Mouse (Mus musculus) myocyte (in vitro differentiated cells): Measurements from ENCODE around the gene Zfp207. TPM values are rescaled to one million over a fixed set of nuclear protein-coding genes. Genes with fewer than 3 reads are reported as not detected.
"Not testable (repeated sequence)": the region's sequence is repeated elsewhere in the genome, so short reads cannot be mapped to it uniquely, and the experiment has no call there.

ENCODE experiments used
- H3K27me3 ChIP-seq: one replicate; pipeline ENCODE4 v1.6.1; 2011; ENCODE audit not compliant: control insufficient read depth, insufficient read depth, insufficient read length
- H3K36me3 ChIP-seq: one replicate; pipeline ENCODE4 v1.6.1; 2011; ENCODE audit not compliant: control insufficient read depth, insufficient read depth
- H3K4me2 ChIP-seq: one replicate; pipeline ENCODE4 v1.6.1; 2011; ENCODE audit warnings: low read depth, control low read depth
- H3K4me3 ChIP-seq: one replicate; pipeline ENCODE4 v1.5.1; 2011; ENCODE audit warnings: mild to moderate bottlenecking, control low read depth, moderate library complexity
- H3K79me2 ChIP-seq: one replicate; pipeline ENCODE4 v1.6.1; 2011; ENCODE audit not compliant: control insufficient read depth, insufficient read depth
- H3ac ChIP-seq: one replicate; pipeline ENCODE4 v1.6.1; 2011; ENCODE audit not compliant: control insufficient read depth, insufficient read length
- CEBPB ChIP-seq: IDR thresholded peaks from 2 replicates; pipeline ENCODE4 v1.6.1; 2011; ENCODE audit warnings: mild to moderate bottlenecking, moderate library complexity; ENCODE audit not compliant: poor library complexity, insufficient read depth, severe bottlenecking
- E2F4 ChIP-seq: IDR thresholded peaks from one replicate; pipeline ENCODE4 v1.6.1; 2011; ENCODE audit warnings: mild to moderate bottlenecking, control low read depth, moderate library complexity; ENCODE audit not compliant: insufficient read depth
- MAX ChIP-seq: IDR thresholded peaks from one replicate; pipeline ENCODE4 v1.6.1; 2011; ENCODE audit warnings: low read depth, mild to moderate bottlenecking, control low read depth
- MYOD1 ChIP-seq, 3 experiments: IDR thresholded peaks; one replicate each; pipeline ENCODE4 v1.6.1; 2011; ENCODE audit warnings: control low read depth in 2 of 3, low read depth in 2 of 3, mild to moderate bottlenecking in 2 of 3, moderate library complexity in 1 of 3; ENCODE audit not compliant: insufficient read length in 2 of 3, control insufficient read depth in 1 of 3
- MYOG ChIP-seq, 3 experiments: IDR thresholded peaks; one replicate each; pipeline ENCODE4 v1.6.1; 2011; ENCODE audit warnings: control low read depth in 2 of 3, low read depth in 2 of 3, mild to moderate bottlenecking in 2 of 3; ENCODE audit not compliant: insufficient read length in 2 of 3, control insufficient read depth in 1 of 3, insufficient read depth in 1 of 3
- POLR2A ChIP-seq: IDR thresholded peaks from one replicate; pipeline ENCODE4 v1.6.1; 2011; ENCODE audit warnings: low read depth, mild to moderate bottlenecking, control low read depth, moderate library complexity; ENCODE audit not compliant: insufficient read length
- POLR2AphosphoS2 ChIP-seq: IDR thresholded peaks from one replicate; pipeline ENCODE4 v1.6.1; 2011; ENCODE audit warnings: low read depth, control low read depth; ENCODE audit not compliant: insufficient read length
- REST ChIP-seq: IDR thresholded peaks from one replicate; pipeline ENCODE4 v1.6.1; 2011; ENCODE audit warnings: mild to moderate bottlenecking, control low read depth, moderate library complexity; ENCODE audit not compliant: insufficient read depth, insufficient read length
- SRF ChIP-seq: IDR thresholded peaks from one replicate; pipeline ENCODE4 v1.6.1; 2011; ENCODE audit warnings: low read depth; ENCODE audit not compliant: control insufficient read depth, insufficient read length
- TCF12 ChIP-seq: IDR thresholded peaks from one replicate; pipeline ENCODE4 v1.6.1; 2011; ENCODE audit warnings: mild to moderate bottlenecking, control low read depth; ENCODE audit not compliant: poor library complexity, insufficient read depth, severe bottlenecking
- TCF3 ChIP-seq: IDR thresholded peaks from one replicate; pipeline ENCODE4 v1.6.1; 2011; ENCODE audit warnings: low read depth, control low read depth; ENCODE audit not compliant: insufficient read length
- USF1 ChIP-seq: IDR thresholded peaks from one replicate; pipeline ENCODE4 v1.6.1; 2011; ENCODE audit warnings: low read depth, mild to moderate bottlenecking, control low read depth, moderate library complexity
- polyA plus RNA-seq: library from polyadenylated mRNA; unstranded; fragments of >200 nt; fragmentation: generic; extraction: Trizol; gene quantifications from one replicate; pipeline ENCODE4 v1.2.1, GENCODE M21; 2012; ENCODE audit warnings: missing spikeins

The Zfp207 gene
- polyA plus RNA-seq, 1 experiment = 65.6 TPM

- TF ChIP-seq POLR2A (no peak), POLR2AphosphoS2 (no peak), TCF3 (no peak), USF1 (no peak), MAX (no peak), MYOD1 (IDR thresholded peaks at IDR 0.05; ENCODE audit: control insufficient read depth in 1 of 3, insufficient read length in 2 of 3, low read depth in 2 of 3) (no peak), E2F4 (no peak), TCF12 (no peak), SRF (no peak), REST (no peak), MYOG (IDR thresholded peaks at IDR 0.05; ENCODE audit: control insufficient read depth in 1 of 3, insufficient read depth in 1 of 3, insufficient read length in 2 of 3, low read depth in 2 of 3) (no peak), CEBPB (no peak)
- H3K27me3 ChIP-seq = no peaks in the 10 kb centered on the region
- H3K4me3 ChIP-seq = no peak overlapping the region
- no peaks in the 10 kb centered on the region for H3K36me3 ChIP-seq
- no peak overlapping the region for H3ac ChIP-seq
- no peak overlapping the region for H3K4me2 ChIP-seq
- no peaks in the 10 kb centered on the region for H3K79me2 ChIP-seq
These were observed 31.1 kb upstream of the Zfp207 start for GRCm38 (mm10) chr11:80351832-80352430.

- TF ChIP-seq MAX = no peak
- Histone ChIP-seq H3K27me3 (no peaks in the 10 kb centered on the region), H3K4me2 (no peak overlapping the region)
These were observed 28.2 kb upstream of the Zfp207 start for GRCm38 (mm10) chr11:80354832-80355231.

DNA sequence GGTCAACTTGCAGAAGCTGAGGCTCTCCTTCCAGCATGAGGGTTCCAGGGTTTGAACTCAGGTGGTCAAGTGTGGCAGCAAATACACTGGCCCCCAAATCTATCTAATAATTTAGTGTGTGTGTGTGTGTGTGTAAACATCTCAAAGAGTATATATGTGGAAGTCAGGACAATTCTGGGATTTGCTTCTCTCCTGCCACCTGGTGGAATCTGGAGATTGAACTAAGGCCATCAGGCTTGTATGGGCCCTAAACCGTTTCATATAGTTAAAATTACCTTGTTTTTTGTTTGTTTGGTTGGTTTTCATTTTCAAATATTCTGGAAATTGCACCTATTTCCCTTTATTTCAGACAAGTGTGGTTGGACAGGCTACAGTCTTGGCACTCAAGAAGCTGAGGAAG lies 14.1 kb upstream of the Zfp207 start:
- no peak overlapping the region for H3K4me2 ChIP-seq
- H3K27me3 ChIP-seq = no peaks in the 10 kb centered on the region
- no peaks in the 10 kb centered on the region for H3K79me2 ChIP-seq
- H3K36me3 ChIP-seq = peaks cover 32% of the 10 kb centered on the region
- no peak overlapping the region for H3K4me3 ChIP-seq
- no peak overlapping the region for H3ac ChIP-seq
- no peak for TF ChIP-seq TCF12
- no peak for TF ChIP-seq POLR2AphosphoS2
- no peak for TF ChIP-seq CEBPB
- TF ChIP-seq SRF = no peak
- no peak for TF ChIP-seq MAX
- no peak for TF ChIP-seq POLR2A
- no peak for TF ChIP-seq TCF3
- TF ChIP-seq REST = no peak
- TF ChIP-seq E2F4 = no peak
- TF ChIP-seq MYOD1 (IDR thresholded peaks at IDR 0.05; ENCODE audit: control insufficient read depth in 1 of 3, insufficient read length in 2 of 3, low read depth in 2 of 3) = no peak
- no peak for TF ChIP-seq MYOG (IDR thresholded peaks at IDR 0.05; ENCODE audit: control insufficient read depth in 1 of 3, insufficient read depth in 1 of 3, insufficient read length in 2 of 3, low read depth in 2 of 3)
- TF ChIP-seq USF1 = no peak

More at GRCm38 (mm10) chr11:80354832-80355231, 28.2 kb upstream of the Zfp207 start:
- H3ac ChIP-seq = no peak overlapping the region
- no peak overlapping the region for H3K4me3 ChIP-seq
- no peaks in the 10 kb centered on the region for H3K36me3 ChIP-seq
- no peaks in the 10 kb centered on the region for H3K79me2 ChIP-seq

DNA sequence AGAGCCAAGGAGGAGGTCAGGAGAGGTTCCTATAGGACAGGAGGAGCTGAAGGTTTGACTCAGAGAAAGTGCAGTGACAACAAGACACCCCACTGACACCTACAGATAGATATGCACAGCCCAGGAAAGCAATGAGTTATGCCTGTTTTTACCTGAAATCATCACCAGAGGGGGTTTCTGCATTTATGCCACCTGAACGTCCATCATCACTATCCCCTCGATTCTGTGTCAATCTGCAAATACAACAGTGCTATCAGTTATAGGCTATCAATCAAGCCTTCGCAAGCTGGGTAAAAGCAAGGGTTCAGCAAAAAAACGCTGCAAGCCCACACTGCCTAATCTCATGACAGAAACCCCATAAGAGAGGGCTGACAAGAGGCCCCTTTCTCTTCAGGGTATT lies 6.4 kb upstream of the Zfp207 start:
- peaks cover 10% of the 10 kb centered on the region for H3K36me3 ChIP-seq
- H3K4me3 ChIP-seq = peak overlapping the region; percentile 77
- peaks cover 6% of the 10 kb centered on the region for H3K79me2 ChIP-seq
- no peaks in the 10 kb centered on the region for H3K27me3 ChIP-seq
- no peak overlapping the region for H3ac ChIP-seq
- H3K4me2 ChIP-seq = peak overlapping the region; percentile 88
- TF ChIP-seq CEBPB = no peak
- TF ChIP-seq TCF3 = no peak

DNA sequence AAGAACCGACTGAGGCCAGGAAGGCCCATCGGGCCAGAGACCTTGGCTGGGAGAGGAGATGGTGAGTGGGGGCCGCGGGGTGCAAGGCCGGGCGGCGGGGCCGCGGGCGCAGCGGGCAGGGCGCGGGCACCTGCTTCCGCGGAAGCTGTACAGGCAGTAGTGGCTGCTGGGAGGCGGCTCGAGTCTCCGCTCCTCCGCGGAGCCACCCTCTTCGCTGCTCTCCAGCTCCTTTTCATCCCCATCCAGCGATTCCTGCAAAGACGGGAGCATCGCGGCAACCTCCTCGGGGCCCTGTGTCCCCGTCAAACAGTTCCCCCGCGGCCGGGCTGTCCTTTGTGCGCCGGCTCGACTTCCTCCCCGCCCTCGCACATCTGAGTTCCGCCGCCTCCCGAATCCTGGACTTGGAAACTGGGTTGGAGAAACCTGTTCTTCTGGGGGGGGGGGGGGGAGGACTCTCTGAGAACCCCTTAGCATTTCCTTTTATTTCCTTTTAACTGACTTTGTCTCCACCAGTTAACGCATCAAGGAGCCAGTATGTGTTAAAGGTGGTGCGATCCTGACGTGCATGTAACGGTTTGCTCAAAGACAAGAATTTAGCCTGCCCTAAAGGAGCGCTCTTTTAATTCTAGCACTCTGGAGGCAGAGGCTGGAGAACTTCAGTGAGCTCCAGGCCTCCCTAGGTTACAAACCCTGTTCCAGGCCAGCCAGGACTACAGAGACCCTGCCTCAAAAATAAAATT lies 5.2 kb upstream of the Zfp207 start, which contains the start of gene 5730455P16Rik:
TSS of gene 5730455P16Rik (minus strand) at position 323 of the 740 bp plus-strand sequence.
- peak; percentile 68 for TF ChIP-seq POLR2AphosphoS2
- TF ChIP-seq MAX = no peak
- TF ChIP-seq MYOD1 (IDR thresholded peaks at IDR 0.05; ENCODE audit: control insufficient read depth in 1 of 3, insufficient read length in 2 of 3, low read depth in 2 of 3) = peak in 1 of 3 experiments; percentile 0
- TF ChIP-seq MYOG (IDR thresholded peaks at IDR 0.05; ENCODE audit: control insufficient read depth in 1 of 3, insufficient read depth in 1 of 3, insufficient read length in 2 of 3, low read depth in 2 of 3) = peak in 2 of 3 experiments; percentile 7 to 53
- no peak for TF ChIP-seq USF1
- no peak for TF ChIP-seq TCF12
- TF ChIP-seq POLR2A = peak; percentile 73
- Histone ChIP-seq H3K4me3 (peak within 1 kb of the TSS; percentile 77), H3K4me2 (peak within 1 kb of the TSS; percentile 88), H3K79me2 (peaks cover 6% of the 10 kb centered on the region), H3ac (peak within 1 kb of the TSS; percentile 11), H3K27me3 (no peaks in the 10 kb centered on the region), H3K36me3 (peaks cover 10% of the 10 kb centered on the region)

DNA sequence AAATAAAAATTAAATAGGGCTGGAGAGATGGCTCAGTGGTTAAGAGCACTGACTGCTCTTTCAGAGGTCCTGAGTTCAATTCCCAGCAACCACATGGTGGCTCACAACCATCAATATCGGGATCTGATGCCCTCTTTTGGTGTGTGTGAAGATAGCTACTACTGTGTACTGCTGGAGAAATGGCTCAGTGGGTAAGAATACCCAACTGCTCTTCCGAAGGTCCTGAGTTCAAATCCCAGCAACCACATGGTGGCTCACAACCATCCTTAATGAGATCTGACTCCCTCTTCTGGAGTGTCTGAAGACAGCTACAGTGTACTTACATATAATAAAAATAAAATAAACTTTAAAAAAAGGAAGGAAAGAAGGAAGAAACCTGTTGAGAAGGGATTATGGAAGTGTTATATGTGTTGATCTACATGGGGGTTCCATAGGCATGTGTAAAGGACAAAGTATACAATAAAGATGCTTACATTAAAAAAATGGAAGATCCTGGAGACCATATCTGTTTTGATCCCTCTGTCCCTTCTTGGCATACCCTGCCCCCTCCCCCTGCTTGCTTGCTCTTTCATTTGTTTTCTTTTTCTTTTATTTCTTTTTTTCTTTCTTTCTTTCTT lies 4.5 kb upstream of the Zfp207 start:
- not testable (repeated sequence) for H3K36me3 ChIP-seq
- peak overlapping the region; percentile 77 for H3K4me3 ChIP-seq

DNA sequence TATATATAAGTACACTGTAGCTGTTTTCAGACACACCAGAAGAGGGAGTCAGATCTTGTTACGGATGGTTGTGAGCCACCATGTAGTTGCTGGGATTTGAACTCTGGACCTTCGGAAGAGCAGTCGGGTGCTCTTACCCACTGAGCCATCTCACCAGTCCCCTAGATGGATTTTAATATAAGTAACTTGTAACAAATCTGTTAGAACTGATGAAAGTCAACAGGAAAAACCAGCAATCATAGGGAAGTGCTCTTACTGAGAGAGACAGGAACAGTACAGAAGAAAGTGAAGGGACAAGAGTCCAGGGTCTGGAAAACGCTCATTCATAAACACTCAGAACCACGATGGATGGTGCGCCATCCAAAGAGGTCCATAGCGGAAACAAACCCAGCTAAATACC lies 3.9 kb upstream of the Zfp207 start:
- H3K4me2 ChIP-seq, H3K36me3 ChIP-seq, H3K27me3 ChIP-seq, H3K4me3 ChIP-seq, H3ac ChIP-seq: not testable (repeated sequence)
- peaks cover 17% of the 10 kb centered on the region for H3K79me2 ChIP-seq

More for the DNA sequence above, 4.5 kb upstream of the Zfp207 start:
- Histone ChIP-seq H3K4me2 (peak overlapping the region; percentile 74), H3K79me2 (peaks cover 11% of the 10 kb centered on the region)
- not testable (repeated sequence) for H3ac ChIP-seq, H3K27me3 ChIP-seq
